Mouse (Mus musculus): ENCODE measurements around the gene Csad. TPM values are rescaled to one million over a fixed set of nuclear protein-coding genes. Genes with fewer than 3 reads are reported as not detected.
A peak's percentile ranks its signal among the peaks of the same experiment; 100 is the strongest.

Csad gene
- total and polyA plus RNA-seq, 2 experiments from 2014 or later = 30.3 to 32.8 TPM

DNA sequence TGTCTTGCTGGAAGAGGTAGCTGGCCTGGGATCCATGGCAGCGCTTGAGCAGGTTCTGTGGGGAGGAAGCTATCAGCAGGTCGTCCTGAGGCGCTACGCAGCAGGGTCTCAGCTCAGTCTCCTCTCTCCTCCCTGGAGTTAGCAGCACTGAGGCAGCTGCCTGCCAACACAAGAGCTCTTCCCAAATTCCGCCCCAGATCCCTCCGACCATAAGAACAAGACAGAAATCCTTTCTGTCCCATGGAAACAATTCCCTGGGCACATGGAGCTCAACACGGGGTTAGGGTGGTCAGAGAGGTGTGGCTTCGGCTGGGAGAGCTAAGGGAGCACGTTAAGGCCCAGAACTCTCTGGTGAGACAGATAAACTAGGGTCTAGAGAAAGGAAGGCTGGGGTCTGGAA lies 25.4 kb downstream of the Csad start:
- WGBS = 82% methylated on average over 9 of the region's 9 CpGs
- no peak for TF ChIP-seq CTCF (IDR thresholded peaks at IDR 0.05)
- no peak overlapping the region for H3K4me2 ChIP-seq (ENCODE audit: low read depth, low read length, poor library complexity, severe bottlenecking)
- no peak overlapping the region for H3K27ac ChIP-seq (ENCODE audit: low read depth, low read length)
- H3K4me3 ChIP-seq (ENCODE audit: low read depth, low read length) = no peak overlapping the region
- no peaks in the 10 kb centered on the region for H3K4me1 ChIP-seq (ENCODE audit: insufficient read depth, low read length)
- DNase-seq (ENCODE audit: low spot score) (no peak), ATAC-seq (ENCODE audit: low FRiP score) (no peak)
- no peak overlapping the region for H3K9ac ChIP-seq (replicated peaks; ENCODE audit: low read length, poor library complexity, severe bottlenecking)
- peaks cover 4% of the 10 kb centered on the region for H3K36me3 ChIP-seq (ENCODE audit: insufficient read depth, low read length)
- H3K27me3 ChIP-seq (ENCODE audit: insufficient read depth, low read length) = no peaks in the 10 kb centered on the region
- H3K9me3 ChIP-seq (ENCODE audit: low read length) = no peaks in the 10 kb centered on the region

DNA sequence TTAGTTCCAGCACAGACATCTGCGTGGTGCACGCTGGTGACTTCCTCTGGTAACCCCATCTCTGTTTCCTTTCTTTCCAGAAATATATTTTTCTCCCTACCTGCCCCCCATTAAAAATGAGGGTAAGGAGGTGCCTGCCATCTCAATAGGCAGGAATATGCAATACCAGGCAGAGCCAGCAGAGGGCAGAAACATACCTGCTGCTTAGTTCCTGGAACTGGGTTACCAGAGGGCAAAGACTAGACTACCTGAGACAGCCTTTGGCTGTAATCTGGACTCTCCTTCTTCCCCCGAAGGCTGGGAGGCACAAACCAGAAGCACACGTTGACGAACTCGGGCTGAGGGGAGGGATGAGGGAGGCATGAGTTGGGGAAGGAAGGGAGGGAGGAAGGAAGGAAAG lies 26.2 kb downstream of the Csad start:
- Histone ChIP-seq H3K9ac (replicated peaks; ENCODE audit: low read length, poor library complexity, severe bottlenecking) (no peak overlapping the region), H3K27ac (ENCODE audit: low read depth, low read length) (no peak overlapping the region), H3K27me3 (ENCODE audit: insufficient read depth, low read length) (no peaks in the 10 kb centered on the region), H3K36me3 (ENCODE audit: insufficient read depth, low read length) (peaks cover 4% of the 10 kb centered on the region; the same call in 1 of the 2 replicates), H3K4me1 (ENCODE audit: insufficient read depth, low read length) (no peaks in the 10 kb centered on the region), H3K4me3 (ENCODE audit: low read depth, low read length) (no peak overlapping the region), H3K9me3 (ENCODE audit: low read length) (no peaks in the 10 kb centered on the region), H3K4me2 (ENCODE audit: low read depth, low read length, poor library complexity, severe bottlenecking) (no peak overlapping the region)
- ATAC-seq (ENCODE audit: low FRiP score) (no peak), DNase-seq (ENCODE audit: low spot score) (peak; percentile 63)
- WGBS = 27% methylated on average over 6 of the region's 6 CpGs
- peak; percentile 94 for TF ChIP-seq CTCF (IDR thresholded peaks at IDR 0.05)

DNA sequence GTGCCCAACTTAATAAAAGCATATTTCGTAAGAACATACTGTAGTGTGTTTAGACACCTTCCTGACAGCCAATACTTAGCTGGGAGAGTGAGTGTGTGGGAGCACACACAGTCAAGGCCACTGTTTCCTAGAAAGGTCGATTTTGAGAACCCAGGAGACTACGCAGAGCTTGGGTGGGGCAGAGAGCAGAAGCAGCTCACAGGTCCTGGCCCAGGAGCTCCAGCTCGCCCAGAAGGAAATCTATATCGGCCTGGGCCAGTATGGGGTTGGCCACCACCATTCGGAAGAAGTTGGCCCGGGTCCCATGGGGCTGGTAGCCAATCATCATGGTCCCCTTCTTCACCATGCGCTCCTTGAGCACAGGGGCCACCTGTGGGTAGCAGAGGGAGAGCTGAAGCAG lies 27.1 kb downstream of the Csad start:
- H3K4me3 ChIP-seq (ENCODE audit: low read depth, low read length) = no peak overlapping the region
- TF ChIP-seq CTCF (IDR thresholded peaks at IDR 0.05) = no peak
- ATAC-seq (ENCODE audit: low FRiP score) (no peak), DNase-seq (ENCODE audit: low spot score) (no peak)
- H3K4me2 ChIP-seq (ENCODE audit: low read depth, low read length, poor library complexity, severe bottlenecking) = no peak overlapping the region
- H3K36me3 ChIP-seq (ENCODE audit: insufficient read depth, low read length) = peaks cover 4% of the 10 kb centered on the region; the same call in 1 of the 2 replicates
- WGBS = 88% methylated on average over 8 of the region's 8 CpGs
- H3K27me3 ChIP-seq (ENCODE audit: insufficient read depth, low read length) = no peaks in the 10 kb centered on the region
- no peak overlapping the region for H3K27ac ChIP-seq (ENCODE audit: low read depth, low read length)
- no peaks in the 10 kb centered on the region for H3K4me1 ChIP-seq (ENCODE audit: insufficient read depth, low read length)
- H3K9ac ChIP-seq (replicated peaks; ENCODE audit: low read length, poor library complexity, severe bottlenecking) = no peak overlapping the region
- no peaks in the 10 kb centered on the region for H3K9me3 ChIP-seq (ENCODE audit: low read length)

DNA sequence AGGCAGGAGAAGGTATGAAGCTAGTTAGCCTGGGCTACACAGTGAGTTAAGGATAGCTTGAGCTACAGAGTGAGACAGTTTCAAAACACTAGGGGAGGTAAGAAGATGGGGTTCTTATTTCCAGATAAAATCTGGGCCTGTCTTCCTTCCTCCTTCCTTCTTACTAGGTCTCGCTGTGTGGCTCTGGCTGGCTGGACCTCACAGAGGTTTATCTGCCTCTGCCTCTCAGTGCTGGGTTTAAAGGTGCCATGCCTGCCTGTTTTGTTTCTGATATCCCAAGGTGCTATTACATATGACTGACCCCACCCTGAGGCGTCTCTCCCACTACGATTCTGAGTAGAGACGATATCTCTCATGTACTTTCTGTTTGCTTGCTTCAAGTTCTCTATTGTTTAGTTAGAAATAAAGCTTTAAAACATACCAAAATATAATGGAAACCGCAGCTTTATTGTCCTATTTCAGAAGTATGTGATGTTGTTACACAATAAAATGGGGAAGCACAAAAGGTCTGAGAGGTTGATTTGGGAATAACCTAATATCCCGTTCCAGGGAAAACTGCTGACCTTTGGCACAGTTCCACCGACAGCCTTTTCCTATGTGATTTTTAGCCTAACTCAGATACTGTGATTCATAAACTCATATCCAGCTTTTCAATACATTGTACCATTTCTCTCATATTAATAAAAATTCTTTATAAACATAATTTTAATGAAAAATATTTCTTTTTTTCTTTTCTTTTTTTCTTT lies 27.8 kb downstream of the Csad start:
- Histone ChIP-seq H3K4me3 (ENCODE audit: low read depth, low read length) (no peak overlapping the region), H3K4me1 (ENCODE audit: insufficient read depth, low read length) (no peaks in the 10 kb centered on the region), H3K4me2 (ENCODE audit: low read depth, low read length, poor library complexity, severe bottlenecking) (no peak overlapping the region), H3K36me3 (ENCODE audit: insufficient read depth, low read length) (peaks cover 4% of the 10 kb centered on the region; the same call in 1 of the 2 replicates), H3K9me3 (ENCODE audit: low read length) (no peaks in the 10 kb centered on the region), H3K27me3 (ENCODE audit: insufficient read depth, low read length) (no peaks in the 10 kb centered on the region), H3K27ac (ENCODE audit: low read depth, low read length) (no peak overlapping the region), H3K9ac (replicated peaks; ENCODE audit: low read length, poor library complexity, severe bottlenecking) (no peak overlapping the region)
- DNase-seq (ENCODE audit: low spot score) = no peak
- no peak for TF ChIP-seq CTCF (IDR thresholded peaks at IDR 0.05)
- ATAC-seq (ENCODE audit: low FRiP score) = no peak
- 88% methylated on average over 7 of the region's 7 CpGs for WGBS

DNA sequence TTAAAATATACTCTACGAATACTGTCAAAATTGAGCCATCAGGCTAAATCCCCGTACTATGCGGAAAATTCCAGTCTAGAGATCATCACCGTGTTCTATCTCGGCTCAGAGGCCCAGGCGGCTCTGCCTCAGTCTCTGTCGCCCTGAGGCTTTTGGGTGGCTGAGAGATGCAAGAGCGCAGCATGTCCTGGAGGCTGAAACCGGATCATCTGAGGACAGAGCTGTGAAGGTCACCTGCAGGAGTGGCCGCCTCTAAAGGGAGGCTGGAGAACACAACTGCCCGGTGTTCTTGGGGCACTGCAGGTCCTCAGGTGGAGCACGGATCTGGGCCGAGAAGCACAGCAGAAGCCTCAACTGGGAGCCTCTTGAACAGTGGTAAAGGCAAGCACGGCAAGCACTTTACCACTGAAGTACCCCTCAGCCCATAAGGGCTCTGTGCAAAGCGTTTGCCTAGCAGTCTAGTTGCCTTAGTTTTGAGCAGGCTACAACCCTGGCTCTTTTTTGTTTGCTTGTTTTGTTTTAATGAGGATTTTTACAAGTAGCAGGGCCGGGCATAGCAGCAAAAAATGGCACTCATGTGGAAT lies 28.7 kb downstream of the Csad start:
- no peak overlapping the region for H3K27ac ChIP-seq (ENCODE audit: low read depth, low read length)
- H3K36me3 ChIP-seq (ENCODE audit: insufficient read depth, low read length) = peaks cover 4% of the 10 kb centered on the region; the same call in 1 of the 2 replicates
- H3K9me3 ChIP-seq (ENCODE audit: low read length) = no peaks in the 10 kb centered on the region
- 87% methylated on average over 16 of the region's 16 CpGs for WGBS
- H3K4me2 ChIP-seq (ENCODE audit: low read depth, low read length, poor library complexity, severe bottlenecking) = no peak overlapping the region
- H3K4me3 ChIP-seq (ENCODE audit: low read depth, low read length) = no peak overlapping the region
- ATAC-seq (ENCODE audit: low FRiP score) (no peak), DNase-seq (ENCODE audit: low spot score) (no peak)
- TF ChIP-seq CTCF (IDR thresholded peaks at IDR 0.05) = no peak
- no peaks in the 10 kb centered on the region for H3K27me3 ChIP-seq (ENCODE audit: insufficient read depth, low read length)
- no peak overlapping the region for H3K9ac ChIP-seq (replicated peaks; ENCODE audit: low read length, poor library complexity, severe bottlenecking)
- no peaks in the 10 kb centered on the region for H3K4me1 ChIP-seq (ENCODE audit: insufficient read depth, low read length)

DNA sequence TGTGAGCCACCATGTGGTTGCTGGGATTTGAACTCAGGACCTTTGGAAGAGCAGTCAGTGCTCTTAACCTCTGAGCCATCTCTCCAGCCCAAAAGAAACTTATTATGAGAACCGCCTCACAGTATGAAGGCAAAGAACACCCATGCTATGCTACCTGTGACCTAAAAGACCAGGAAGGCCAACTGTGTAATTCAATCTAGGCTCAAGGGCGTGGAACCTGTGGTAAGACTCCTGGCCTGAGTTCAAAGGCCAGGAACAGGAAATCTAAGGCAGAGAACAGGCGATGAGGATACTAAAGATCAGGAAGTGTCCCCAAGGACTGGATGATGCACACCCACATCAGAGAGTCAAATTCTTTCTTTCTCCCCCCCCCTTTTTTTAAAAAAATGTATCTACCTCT lies 30.9 kb downstream of the Csad start:
- no peak for TF ChIP-seq CTCF (IDR thresholded peaks at IDR 0.05)
- Histone ChIP-seq H3K36me3 (ENCODE audit: insufficient read depth, low read length) (no peaks in the 10 kb centered on the region), H3K27me3 (ENCODE audit: insufficient read depth, low read length) (no peaks in the 10 kb centered on the region), H3K4me1 (ENCODE audit: insufficient read depth, low read length) (no peaks in the 10 kb centered on the region), H3K4me2 (ENCODE audit: low read depth, low read length, poor library complexity, severe bottlenecking) (no peak overlapping the region), H3K27ac (ENCODE audit: low read depth, low read length) (no peak overlapping the region), H3K9ac (replicated peaks; ENCODE audit: low read length, poor library complexity, severe bottlenecking) (no peak overlapping the region), H3K9me3 (ENCODE audit: low read length) (no peaks in the 10 kb centered on the region), H3K4me3 (ENCODE audit: low read depth, low read length) (no peak overlapping the region)
- ATAC-seq (ENCODE audit: low FRiP score) = no peak
- WGBS = 94% methylated on average over 3 of the region's 3 CpGs
- no peak for DNase-seq (ENCODE audit: low spot score)

All from midbrain, postnatal 0 days (tissue).